Mouse (Mus musculus): ENCODE results near the gene Rer1. TPM values are rescaled to one million over a fixed set of nuclear protein-coding genes. Genes with fewer than 3 reads are reported as not detected.
"Not testable (repeated sequence)": the region's sequence is repeated elsewhere in the genome, so short reads cannot be mapped to it uniquely, and the experiment has no call there.

Rer1 gene
- polyA plus RNA-seq, 1 experiment from 2014 or later = 132 TPM

DNA sequence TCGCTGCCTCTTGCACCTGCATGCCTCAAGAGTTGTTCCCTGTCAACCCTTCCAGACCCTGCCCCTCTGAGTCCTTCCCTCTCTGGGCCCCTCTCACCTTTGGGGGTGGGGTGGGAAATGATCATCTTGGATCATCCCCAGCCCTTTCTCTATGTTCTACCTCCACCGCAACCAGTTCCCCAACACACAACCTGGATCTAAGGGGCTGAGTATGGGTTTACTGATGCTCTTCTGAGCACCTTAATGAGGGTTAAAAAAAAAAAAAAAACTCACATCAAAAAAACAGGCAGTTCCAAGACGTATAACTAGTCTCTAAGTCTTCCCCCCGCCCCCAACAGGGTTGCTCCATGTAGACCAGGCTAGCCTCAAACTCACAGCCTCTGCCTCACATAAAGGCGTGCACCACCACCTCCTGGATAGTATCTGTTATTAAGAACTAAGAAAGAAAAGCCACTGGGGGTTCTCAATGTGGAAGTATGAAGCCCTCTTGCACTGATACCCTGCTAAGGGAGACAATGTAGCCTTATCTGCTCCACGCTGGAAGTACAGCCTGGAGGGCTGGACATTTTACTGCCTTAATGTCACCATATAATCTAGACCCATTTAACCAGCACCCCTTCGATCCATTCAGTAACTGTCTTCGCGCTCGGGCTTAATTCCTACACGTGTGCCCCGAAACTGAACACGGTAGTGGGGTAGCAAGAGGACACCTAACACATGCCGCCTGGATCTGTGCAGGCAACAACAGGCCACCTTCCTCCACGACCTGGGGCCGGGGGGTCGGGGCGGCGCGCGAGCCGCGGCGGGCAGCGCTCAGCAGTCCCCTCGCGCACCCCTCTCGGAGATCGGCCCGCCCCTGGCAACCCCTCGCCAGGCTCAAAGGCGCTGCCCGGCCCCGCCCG lies 725 bp downstream of the Rer1 start:
- 7% methylated on average over 35 of the region's 35 CpGs for WGBS
- Histone ChIP-seq H3K9me3 (no peaks in the 10 kb centered on the region), H3K36me3 (peaks cover 27% of the 10 kb centered on the region), H3K27ac (replicated peaks) (peak overlapping the region; percentile 89), H3K4me1 (peaks cover 27% of the 10 kb centered on the region), H3K4me2 (replicated peaks) (peak overlapping the region; percentile 87), H3K4me3 (peak overlapping the region; percentile 87), H3K9ac (replicated peaks) (peak overlapping the region; percentile 94), H3K27me3 (no peaks in the 10 kb centered on the region)
- no peak for ATAC-seq (ENCODE audit: low FRiP score, low read depth)

DNA sequence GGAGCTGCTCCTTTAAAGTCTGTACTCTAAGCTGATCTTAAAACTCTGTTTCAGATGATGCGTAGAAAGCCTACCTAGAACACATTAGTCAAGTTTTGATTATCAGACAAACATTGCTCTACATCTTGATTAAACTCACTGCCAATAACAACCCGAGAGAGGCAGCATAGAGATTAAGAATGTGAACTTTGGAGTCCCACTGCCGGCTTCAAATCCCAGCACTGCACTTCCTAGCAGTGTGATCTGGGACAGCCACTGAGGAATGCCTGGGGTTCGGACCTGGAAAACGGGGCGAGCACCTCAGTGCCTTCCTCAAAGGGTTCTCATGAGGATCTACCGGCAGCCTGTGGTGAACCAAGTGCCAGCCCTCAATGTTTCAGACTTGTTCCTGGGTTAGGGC lies 1.8 kb downstream of the Rer1 start:
- 0 out of 2 replicates have a peak overlapping the region, but pooled peaks have one; percentile 10 for H3K4me3 ChIP-seq
- peaks cover 27% of the 10 kb centered on the region for H3K4me1 ChIP-seq
- peak overlapping the region; percentile 87; the same call in 1 of the 2 replicates for H3K4me2 ChIP-seq (replicated peaks)
- peaks cover 35% of the 10 kb centered on the region for H3K36me3 ChIP-seq
- 94% methylated on average over 7 of the region's 7 CpGs for WGBS
- no peak overlapping the region for H3K27ac ChIP-seq (replicated peaks)
- no peak for ATAC-seq (ENCODE audit: low FRiP score, low read depth)
- H3K27me3 ChIP-seq = no peaks in the 10 kb centered on the region
- H3K9me3 ChIP-seq = no peaks in the 10 kb centered on the region
- H3K9ac ChIP-seq (replicated peaks) = peak overlapping the region; percentile 94; the same call in 1 of the 2 replicates

DNA sequence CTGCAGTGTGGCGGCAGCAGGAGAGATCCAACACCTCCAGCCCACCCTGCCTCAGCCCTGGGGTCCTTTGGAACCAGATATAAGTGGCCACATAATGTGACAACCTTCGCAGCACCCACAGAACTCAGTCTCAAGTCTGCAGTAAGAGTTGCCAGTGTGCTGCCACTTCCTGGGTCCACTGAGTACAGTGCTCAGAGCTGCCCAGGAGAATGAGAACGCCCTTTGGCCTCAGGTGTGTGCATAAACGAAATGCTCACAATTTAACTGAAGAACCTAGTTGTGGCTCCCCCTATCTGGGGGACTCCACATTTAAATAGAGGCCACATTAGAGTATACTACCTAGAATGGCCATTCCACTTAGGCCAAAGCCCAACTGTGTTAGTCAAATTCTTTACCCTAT lies 2.6 kb downstream of the Rer1 start:
- Histone ChIP-seq H3K4me1 (peaks cover 27% of the 10 kb centered on the region), H3K9ac (replicated peaks) (no peak overlapping the region), H3K27ac (replicated peaks) (no peak overlapping the region), H3K27me3 (no peaks in the 10 kb centered on the region), H3K36me3 (peaks cover 38% of the 10 kb centered on the region), H3K4me2 (replicated peaks) (no peak overlapping the region), H3K9me3 (no peaks in the 10 kb centered on the region), H3K4me3 (no peak overlapping the region)
- whole genome bisulfite sequencing = 94% methylated on average over 4 of the region's 4 CpGs
- no peak for ATAC-seq (ENCODE audit: low FRiP score, low read depth)

DNA sequence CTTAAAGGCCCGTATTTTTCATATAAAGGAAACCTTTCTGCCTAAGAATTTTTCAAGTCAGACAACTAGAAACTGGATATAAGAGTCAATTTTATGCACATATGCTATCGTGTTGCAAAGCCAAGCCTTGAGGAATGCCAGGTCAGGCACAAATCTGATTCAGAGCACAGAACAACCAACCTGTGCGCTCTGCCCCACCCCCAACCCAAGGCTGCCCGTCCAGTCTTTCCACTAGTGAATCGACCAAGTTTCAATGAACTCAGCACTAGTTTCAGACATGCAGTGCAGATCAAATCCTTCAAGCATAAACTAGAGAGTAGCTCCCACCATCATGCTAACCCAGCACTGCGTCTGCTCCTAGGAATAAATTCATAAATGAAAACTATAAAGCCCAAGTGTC lies 6.5 kb downstream of the Rer1 start:
- ATAC-seq (ENCODE audit: low FRiP score, low read depth) = no peak
- Histone ChIP-seq H3K4me2 (replicated peaks) (no peak overlapping the region), H3K9ac (replicated peaks) (no peak overlapping the region), H3K4me1 (peaks cover 10% of the 10 kb centered on the region), H3K27me3 (no peaks in the 10 kb centered on the region), H3K9me3 (no peaks in the 10 kb centered on the region), H3K27ac (replicated peaks) (no peak overlapping the region), H3K36me3 (peaks cover 69% of the 10 kb centered on the region), H3K4me3 (no peak overlapping the region)
- 94% methylated on average over 6 of the region's 6 CpGs for WGBS

DNA sequence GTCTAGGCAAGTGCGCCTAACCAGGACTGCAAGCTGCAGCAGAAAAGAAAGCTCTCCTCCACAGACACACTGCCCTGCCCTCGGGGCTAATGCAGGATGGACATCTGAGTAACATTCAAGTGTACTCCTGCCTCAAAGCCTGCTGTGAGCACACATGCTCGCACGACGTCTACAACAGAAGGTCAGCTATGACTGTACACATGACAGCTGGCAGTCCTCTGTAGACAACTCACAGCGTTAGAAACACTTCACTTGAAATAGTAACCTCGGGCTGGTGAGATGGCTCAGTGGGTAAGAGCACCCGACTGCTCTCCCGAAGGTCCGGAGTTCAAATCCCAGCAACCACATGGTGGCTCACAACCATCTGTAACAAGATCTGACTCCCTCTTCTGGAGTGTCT lies 7.4 kb downstream of the Rer1 start:
- WGBS = 94% methylated on average over 10 of the region's 10 CpGs
- not testable (repeated sequence) for H3K9me3 ChIP-seq; H3K4me2 ChIP-seq (replicated peaks); H3K4me3 ChIP-seq; H3K27me3 ChIP-seq; ATAC-seq (ENCODE audit: low FRiP score, low read depth); H3K9ac ChIP-seq (replicated peaks); H3K27ac ChIP-seq (replicated peaks); H3K4me1 ChIP-seq
- peaks cover 78% of the 10 kb centered on the region for H3K36me3 ChIP-seq

DNA sequence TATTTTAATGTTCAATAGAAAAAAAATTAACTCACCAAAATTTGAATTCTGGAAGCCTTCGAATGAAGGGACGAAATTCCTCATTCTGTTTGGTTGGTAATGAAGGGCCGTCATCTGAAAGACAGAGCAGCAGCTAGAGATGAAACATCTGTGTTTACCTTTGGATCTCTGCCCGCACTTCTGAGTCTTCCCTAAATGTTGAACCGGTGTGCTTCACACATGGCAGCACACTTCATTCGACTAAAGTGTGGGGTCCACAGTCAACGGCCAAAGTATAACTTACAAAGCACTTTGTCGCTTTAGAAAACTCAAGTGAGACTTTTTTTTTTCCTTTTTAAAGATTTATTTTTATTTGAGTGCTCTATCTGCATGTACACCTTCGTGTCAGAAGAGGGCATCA lies 9.5 kb downstream of the Rer1 start:
- Histone ChIP-seq H3K27me3 (no peaks in the 10 kb centered on the region), H3K36me3 (peaks cover 86% of the 10 kb centered on the region), H3K4me1 (no peaks in the 10 kb centered on the region), H3K9ac (replicated peaks) (no peak overlapping the region), H3K27ac (replicated peaks) (no peak overlapping the region), H3K4me3 (no peak overlapping the region), H3K4me2 (replicated peaks) (no peak overlapping the region), H3K9me3 (no peaks in the 10 kb centered on the region)
- WGBS = 88% methylated on average over 9 of the region's 9 CpGs
- no peak for ATAC-seq (ENCODE audit: low FRiP score, low read depth)

DNA sequence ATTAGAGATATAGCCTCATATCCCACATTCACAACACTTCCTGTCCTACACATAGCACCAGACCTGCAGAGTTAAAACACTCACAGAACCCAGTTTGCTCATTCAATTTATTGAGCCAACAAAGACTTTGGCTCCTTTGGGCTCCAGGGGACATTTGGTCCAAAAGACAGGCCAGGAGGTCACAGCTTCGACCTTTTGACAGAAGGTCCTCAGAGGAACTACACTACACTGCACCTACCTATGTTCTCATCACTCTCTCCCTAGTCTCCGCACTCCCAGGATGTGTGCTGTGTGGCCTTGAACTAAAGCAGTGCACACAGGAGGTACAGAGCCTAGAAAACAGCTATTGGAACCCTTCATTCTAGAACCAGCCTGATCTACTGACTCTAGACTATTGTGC lies 10.4 kb downstream of the Rer1 start:
- Histone ChIP-seq H3K27me3 (no peaks in the 10 kb centered on the region), H3K4me3 (no peak overlapping the region), H3K36me3 (peaks cover 88% of the 10 kb centered on the region), H3K9ac (replicated peaks) (no peak overlapping the region), H3K9me3 (no peaks in the 10 kb centered on the region), H3K4me2 (replicated peaks) (no peak overlapping the region), H3K27ac (replicated peaks) (no peak overlapping the region), H3K4me1 (no peaks in the 10 kb centered on the region)
- no peak for ATAC-seq (ENCODE audit: low FRiP score, low read depth)
- WGBS = 91% methylated on average over 2 of the region's 2 CpGs

DNA sequence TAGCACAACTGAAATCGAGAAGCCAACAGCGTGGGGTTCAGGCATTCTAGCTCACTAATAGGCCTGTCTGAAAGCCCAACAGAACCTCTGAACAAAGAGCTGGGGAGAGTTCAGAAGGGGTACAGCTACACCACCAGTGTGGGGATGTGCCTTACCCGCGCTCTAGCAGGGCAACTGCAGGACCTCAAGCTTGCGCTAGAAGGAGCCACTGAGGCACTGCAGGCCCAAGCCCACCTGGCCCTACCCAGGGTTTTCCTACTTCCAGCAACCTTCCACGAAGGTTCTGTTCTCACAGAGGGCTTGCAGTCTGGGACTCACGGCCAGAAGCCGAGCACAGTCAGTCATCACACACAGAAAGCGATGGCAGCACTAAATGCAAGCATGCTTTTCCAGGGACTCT lies 11.0 kb downstream of the Rer1 start:
- Histone ChIP-seq H3K4me1 (no peaks in the 10 kb centered on the region), H3K9ac (replicated peaks) (no peak overlapping the region), H3K4me2 (replicated peaks) (no peak overlapping the region), H3K27ac (replicated peaks) (no peak overlapping the region), H3K4me3 (no peak overlapping the region), H3K27me3 (no peaks in the 10 kb centered on the region), H3K9me3 (no peaks in the 10 kb centered on the region), H3K36me3 (peaks cover 89% of the 10 kb centered on the region)
- no peak for ATAC-seq (ENCODE audit: low FRiP score, low read depth)
- 94% methylated on average over 9 of the region's 9 CpGs for WGBS

DNA sequence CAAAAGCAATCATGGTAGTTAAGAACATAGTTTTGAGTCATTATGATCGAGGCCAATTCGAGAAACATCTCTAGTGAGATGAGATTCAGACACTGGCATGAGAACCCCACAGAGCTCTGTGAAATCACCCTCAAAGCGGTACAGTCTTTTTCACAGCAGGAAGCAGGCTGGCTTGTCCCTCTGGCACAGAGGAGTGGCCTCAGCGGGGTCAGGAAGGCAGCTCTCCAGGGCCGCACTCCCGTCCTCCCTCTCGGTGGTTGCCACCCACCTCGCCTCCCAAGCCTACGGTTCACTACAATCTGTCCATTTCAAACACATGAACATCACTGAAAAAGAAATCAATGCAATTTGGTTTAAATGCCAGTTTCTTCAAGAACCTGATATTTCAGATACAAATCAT lies 11.8 kb downstream of the Rer1 start:
- WGBS = 86% methylated on average over 9 of the region's 9 CpGs
- H3K4me2 ChIP-seq (replicated peaks) = no peak overlapping the region

DNA sequence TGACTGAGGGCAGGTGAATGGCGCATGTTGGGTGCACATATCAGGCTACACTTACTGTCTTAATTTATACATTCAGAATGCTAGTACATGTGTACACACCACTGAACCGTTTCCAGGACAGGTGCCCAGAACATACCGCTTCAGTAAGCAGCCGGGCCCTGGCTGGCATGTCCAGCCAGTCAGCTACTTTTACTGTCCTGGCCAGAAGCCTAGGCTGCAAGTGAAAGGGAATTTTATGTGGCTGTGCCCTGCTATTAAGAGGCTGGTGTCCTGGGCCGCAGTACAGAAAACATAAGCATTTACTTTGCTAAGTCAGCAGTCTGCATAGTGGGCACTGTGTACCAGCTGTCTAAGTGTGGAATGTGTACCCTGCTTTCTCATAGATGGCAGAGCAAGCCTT lies 15.3 kb downstream of the Rer1 start:
- H3K36me3 ChIP-seq = peaks cover 76% of the 10 kb centered on the region
- ATAC-seq (ENCODE audit: low FRiP score, low read depth) = no peak
- no peak overlapping the region for H3K4me3 ChIP-seq

More for the DNA sequence above, 11.8 kb downstream of the Rer1 start:
- Histone ChIP-seq H3K36me3 (peaks cover 89% of the 10 kb centered on the region), H3K9ac (replicated peaks) (no peak overlapping the region), H3K27me3 (no peaks in the 10 kb centered on the region), H3K4me3 (no peak overlapping the region), H3K4me1 (no peaks in the 10 kb centered on the region), H3K27ac (replicated peaks) (no peak overlapping the region), H3K9me3 (no peaks in the 10 kb centered on the region)
- no peak for ATAC-seq (ENCODE audit: low FRiP score, low read depth)

DNA sequence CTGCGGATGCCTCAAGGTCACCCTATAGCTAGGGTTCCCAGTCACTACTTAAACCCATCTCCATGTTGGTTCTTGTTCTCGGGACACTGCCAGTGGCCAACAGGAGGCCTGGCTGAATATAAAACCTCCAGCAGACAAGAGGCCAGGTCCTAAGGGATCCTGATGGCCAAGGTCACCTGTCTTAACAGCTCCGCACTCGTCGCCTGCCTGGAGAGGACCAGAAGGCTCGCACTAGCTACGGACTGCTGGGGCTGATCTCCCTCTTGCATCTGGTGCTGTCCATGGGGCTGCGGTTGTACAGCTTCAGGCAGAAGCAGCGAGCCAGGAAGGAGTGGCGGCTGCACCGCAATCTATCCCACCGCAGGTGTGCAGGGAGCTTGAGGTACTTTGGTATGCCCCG lies 16.0 kb downstream of the Rer1 start:
- Histone ChIP-seq H3K27me3 (no peaks in the 10 kb centered on the region), H3K4me1 (peaks cover 17% of the 10 kb centered on the region), H3K9me3 (no peaks in the 10 kb centered on the region), H3K4me2 (replicated peaks) (no peak overlapping the region), H3K9ac (replicated peaks) (no peak overlapping the region), H3K4me3 (no peak overlapping the region), H3K27ac (replicated peaks) (no peak overlapping the region), H3K36me3 (peaks cover 68% of the 10 kb centered on the region)
- ATAC-seq (ENCODE audit: low FRiP score, low read depth) = no peak
- 94% methylated on average over 13 of the region's 13 CpGs for WGBS

More for the DNA sequence above, 15.3 kb downstream of the Rer1 start:
- WGBS = 95% methylated on average over 5 of the region's 5 CpGs
- Histone ChIP-seq H3K4me1 (peaks cover 14% of the 10 kb centered on the region), H3K9ac (replicated peaks) (no peak overlapping the region), H3K4me2 (replicated peaks) (no peak overlapping the region), H3K9me3 (no peaks in the 10 kb centered on the region), H3K27me3 (no peaks in the 10 kb centered on the region), H3K27ac (replicated peaks) (no peak overlapping the region)

DNA sequence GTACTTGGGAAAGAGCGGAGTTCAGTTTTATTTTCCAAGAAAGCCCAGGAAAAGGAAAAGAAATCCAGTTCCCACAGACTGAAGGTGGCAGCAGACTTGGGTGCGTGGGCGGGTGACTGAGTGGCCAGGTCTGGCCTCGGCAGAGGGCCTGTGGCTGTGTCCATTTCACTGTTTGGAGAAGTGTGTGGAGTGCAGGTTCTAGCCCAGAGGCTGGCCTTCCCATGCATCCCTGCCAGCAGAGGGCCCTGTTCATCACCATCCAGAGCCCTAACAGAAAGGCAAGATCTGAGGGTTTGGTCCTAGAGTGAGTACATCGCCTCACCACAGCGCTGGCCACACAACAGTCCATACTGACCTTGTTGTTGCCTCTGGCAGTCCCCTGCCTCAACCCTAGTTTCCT lies 17.0 kb downstream of the Rer1 start:
- H3K4me3 ChIP-seq = no peak overlapping the region
- H3K4me2 ChIP-seq (replicated peaks) = no peak overlapping the region
- 86% methylated on average over 6 of the region's 6 CpGs for WGBS
- no peak for ATAC-seq (ENCODE audit: low FRiP score, low read depth)
- H3K27ac ChIP-seq (replicated peaks) = no peak overlapping the region
- peaks cover 58% of the 10 kb centered on the region for H3K36me3 ChIP-seq
- no peak overlapping the region for H3K9ac ChIP-seq (replicated peaks)
- peaks cover 17% of the 10 kb centered on the region for H3K4me1 ChIP-seq
- no peaks in the 10 kb centered on the region for H3K9me3 ChIP-seq
- no peaks in the 10 kb centered on the region for H3K27me3 ChIP-seq

All from midbrain, embryonic 12.5 days (tissue).